Mouse (Mus musculus) liver, embryonic 12.5 days (tissue): ENCODE data around the gene Lrrc29. TPM values are rescaled to one million over a fixed set of nuclear protein-coding genes. Genes with fewer than 3 reads are reported as not detected.

Source experiments
- ATAC-seq: fragments of 200-750 bp; cut with Nextera tagmentation; 2 replicates; pipeline ENCODE4 v1.8.0; 2017; ENCODE audit warnings: moderate number of reproducible peaks, mild to moderate bottlenecking, moderate library complexity
- H3K27ac ChIP-seq: fragments of 300-500 bp; sonication (generic); 2 replicates; pipeline ENCODE4 v1.5.1; 2016; ENCODE audit warnings: mild to moderate bottlenecking
- H3K27me3 ChIP-seq: fragments of 300-500 bp; sonication (generic); replicated peaks from 2 replicates; pipeline ENCODE4 v1.6.1; 2016; ENCODE audit warnings: mild to moderate bottlenecking, moderate library complexity
- H3K36me3 ChIP-seq: fragments of 300-500 bp; sonication (generic); 2 replicates; pipeline ENCODE4 v1.6.1; 2016; ENCODE audit warnings: mild to moderate bottlenecking, moderate library complexity
- H3K4me1 ChIP-seq: fragments of 300-500 bp; sonication (generic); 2 replicates; pipeline ENCODE4 v1.6.1; 2016
- H3K4me2 ChIP-seq: fragments of 300-500 bp; sonication (generic); 2 replicates; pipeline ENCODE4 v1.6.1; 2016; ENCODE audit warnings: mild to moderate bottlenecking, moderate library complexity
- H3K4me3 ChIP-seq: fragments of 300-500 bp; sonication (generic); 2 replicates; pipeline ENCODE4 v1.5.1; 2016; ENCODE audit warnings: mild to moderate bottlenecking, moderate library complexity
- H3K9ac ChIP-seq: fragments of 300-500 bp; sonication (generic); 2 replicates; pipeline ENCODE4 v1.6.1; 2016; ENCODE audit warnings: mild to moderate bottlenecking, moderate library complexity
- H3K9me3 ChIP-seq: fragments of 300-500 bp; sonication (generic); replicated peaks from 2 replicates; pipeline ENCODE4 v1.6.1; 2016; ENCODE audit warnings: mild to moderate bottlenecking, moderate library complexity
- WGBS: fragments of 180-500 bp; shearing (Covaris S2); methylation state at CpG from one replicate; pipeline ENCODE4 v1.1.7; 2016; ENCODE audit not compliant: insufficient replicate concordance; 5-methylcytosine and 5-hydroxymethylcytosine counted together
- polyA plus RNA-seq: library from polyadenylated mRNA; unstranded; fragments of >200 nt; fragmentation: Nextera tagmentation; extraction: Ambion mirVana; gene quantifications from 2 replicates; pipeline ENCODE4 v1.2.1, GENCODE M21; 2016

The Lrrc29 gene
- polyA plus RNA-seq, 1 experiment from 2014 or later, result 9.9 TPM

- WGBS, result 18% methylated on average over 6 of the region's 6 CpGs
- H3K27me3 ChIP-seq, result peaks cover 7% of the 10 kb centered on the region; the same call in 1 of the 2 replicates
- H3K9ac ChIP-seq, result peak overlapping the region; percentile 23; the same call in 1 of the 2 replicates
- peak; percentile 73 for ATAC-seq
- H3K36me3 ChIP-seq, result peaks cover 28% of the 10 kb centered on the region
- H3K4me1 ChIP-seq, result peaks cover 71% of the 10 kb centered on the region
- H3K9me3 ChIP-seq, result no peaks in the 10 kb centered on the region
- peak overlapping the region; percentile 25; the same call in 1 of the 2 replicates for H3K4me2 ChIP-seq
- H3K27ac ChIP-seq, result peak overlapping the region; percentile 59
- H3K4me3 ChIP-seq, result no peak overlapping the region
Measured at GRCm38 (mm10) chr8:105339886-105340635, 14.0 kb upstream of the Lrrc29 start.

- H3K4me1 ChIP-seq, result peaks cover 60% of the 10 kb centered on the region
- H3K4me3 ChIP-seq, result no peak overlapping the region
- WGBS, result 11% methylated on average over 4 of the region's 4 CpGs
- H3K27ac ChIP-seq, result peak overlapping the region; percentile 26; the same call in 1 of the 2 replicates
- no peaks in the 10 kb centered on the region for H3K27me3 ChIP-seq
- no peaks in the 10 kb centered on the region for H3K9me3 ChIP-seq
- peaks cover 39% of the 10 kb centered on the region for H3K36me3 ChIP-seq
- no peak for ATAC-seq
- H3K4me2 ChIP-seq, result peak overlapping the region; percentile 5; the same call in 1 of the 2 replicates
- no peak overlapping the region for H3K9ac ChIP-seq
Measured at GRCm38 (mm10) chr8:105338992-105339391, 12.9 kb upstream of the Lrrc29 start.

- no peak overlapping the region for H3K9ac ChIP-seq
- H3K4me2 ChIP-seq, result no peak overlapping the region
- peaks cover 63% of the 10 kb centered on the region for H3K36me3 ChIP-seq
- WGBS, result 83% methylated on average over 31 of the region's 32 CpGs
- H3K4me3 ChIP-seq, result no peak overlapping the region
- peaks cover 44% of the 10 kb centered on the region for H3K4me1 ChIP-seq
- H3K27ac ChIP-seq, result no peak overlapping the region
- H3K9me3 ChIP-seq, result no peaks in the 10 kb centered on the region
- H3K27me3 ChIP-seq, result no peaks in the 10 kb centered on the region
- no peak for ATAC-seq
Measured at GRCm38 (mm10) chr8:105336373-105337130, 10.5 kb upstream of the Lrrc29 start.

- Histone ChIP-seq H3K4me3 (no peak overlapping the region), H3K27ac (0 out of 2 replicates have a peak overlapping the region, but pooled peaks have one; percentile 32), H3K4me1 (peaks cover 9% of the 10 kb centered on the region), H3K9ac (no peak overlapping the region), H3K27me3 (no peaks in the 10 kb centered on the region), H3K4me2 (no peak overlapping the region), H3K36me3 (peaks cover 98% of the 10 kb centered on the region), H3K9me3 (no peaks in the 10 kb centered on the region)
- WGBS, result 72% methylated on average over 2 of the region's 2 CpGs
- no peak for ATAC-seq
Measured at GRCm38 (mm10) chr8:105332523-105332922, 6.4 kb upstream of the Lrrc29 start.

- Histone ChIP-seq H3K9ac (no peak overlapping the region), H3K4me1 (peaks cover 10% of the 10 kb centered on the region), H3K4me3 (no peak overlapping the region), H3K4me2 (no peak overlapping the region), H3K36me3 (peaks cover 92% of the 10 kb centered on the region), H3K9me3 (no peaks in the 10 kb centered on the region), H3K27ac (no peak overlapping the region), H3K27me3 (no peaks in the 10 kb centered on the region)
- ATAC-seq, result no peak
- WGBS, result 91% methylated on average over 9 of the region's 9 CpGs
Measured at GRCm38 (mm10) chr8:105331931-105332330, 5.9 kb upstream of the Lrrc29 start.

GRCm38 (mm10) chr8:105331469-105331868 is 5.4 kb upstream of the Lrrc29 start:
- Histone ChIP-seq H3K27ac (no peak overlapping the region), H3K4me1 (peaks cover 12% of the 10 kb centered on the region), H3K36me3 (peaks cover 87% of the 10 kb centered on the region), H3K27me3 (no peaks in the 10 kb centered on the region), H3K4me2 (no peak overlapping the region), H3K9me3 (no peaks in the 10 kb centered on the region), H3K4me3 (no peak overlapping the region), H3K9ac (no peak overlapping the region)
- 91% methylated on average over 22 of the region's 22 CpGs for WGBS
- no peak for ATAC-seq

- H3K36me3 ChIP-seq, result peaks cover 76% of the 10 kb centered on the region
- H3K27ac ChIP-seq, result no peak overlapping the region
- no peaks in the 10 kb centered on the region for H3K9me3 ChIP-seq
- H3K4me3 ChIP-seq, result no peak overlapping the region
- ATAC-seq, result no peak
- no peak overlapping the region for H3K9ac ChIP-seq
- 88% methylated on average over 12 of the region's 12 CpGs for WGBS
- no peaks in the 10 kb centered on the region for H3K27me3 ChIP-seq
- peaks cover 15% of the 10 kb centered on the region for H3K4me1 ChIP-seq
- H3K4me2 ChIP-seq, result no peak overlapping the region
Measured at GRCm38 (mm10) chr8:105330325-105330724, 4.2 kb upstream of the Lrrc29 start.

- Histone ChIP-seq H3K27me3 (no peaks in the 10 kb centered on the region), H3K9me3 (no peaks in the 10 kb centered on the region), H3K4me3 (peak overlapping the region; percentile 80), H3K36me3 (peaks cover 53% of the 10 kb centered on the region), H3K4me2 (peak overlapping the region; percentile 85), H3K4me1 (peaks cover 46% of the 10 kb centered on the region), H3K9ac (peak overlapping the region; percentile 85), H3K27ac (peak overlapping the region; percentile 88)
- no peak for ATAC-seq
- WGBS, result 25% methylated on average over 6 of the region's 6 CpGs
Measured at GRCm38 (mm10) chr8:105326968-105327367, 890 bp upstream of the Lrrc29 start.

GRCm38 (mm10) chr8:105325641-105326093 is 411 bp downstream of the Lrrc29 start:
- Histone ChIP-seq H3K36me3 (peaks cover 49% of the 10 kb centered on the region), H3K27ac (peak overlapping the region; percentile 95), H3K27me3 (no peaks in the 10 kb centered on the region), H3K4me1 (peaks cover 55% of the 10 kb centered on the region), H3K4me2 (peak overlapping the region; percentile 79), H3K9ac (peak overlapping the region; percentile 85), H3K4me3 (peak overlapping the region; percentile 80), H3K9me3 (no peaks in the 10 kb centered on the region)
- peak; percentile 0 for ATAC-seq
- WGBS, result 1% methylated on average over 12 of the region's 12 CpGs

GRCm38 (mm10) chr8:105323183-105323582 is 2.9 kb downstream of the Lrrc29 start:
- 26% methylated on average over 4 of the region's 4 CpGs for WGBS
- Histone ChIP-seq H3K4me2 (peak overlapping the region; percentile 79), H3K4me3 (peak overlapping the region; percentile 80), H3K4me1 (peaks cover 74% of the 10 kb centered on the region), H3K36me3 (peaks cover 49% of the 10 kb centered on the region), H3K27me3 (no peaks in the 10 kb centered on the region), H3K27ac (peak overlapping the region; percentile 95), H3K9me3 (no peaks in the 10 kb centered on the region), H3K9ac (peak overlapping the region; percentile 85)
- ATAC-seq, result peak; percentile 87

GRCm38 (mm10) chr8:105318662-105319190 is 7.4 kb downstream of the Lrrc29 start:
- H3K9ac ChIP-seq, result no peak overlapping the region

More at GRCm38 (mm10) chr8:105318662-105319190, 7.4 kb downstream of the Lrrc29 start:
- Histone ChIP-seq H3K4me3 (no peak overlapping the region), H3K9me3 (no peaks in the 10 kb centered on the region), H3K4me1 (peaks cover 82% of the 10 kb centered on the region), H3K4me2 (peak overlapping the region; percentile 40; the same call in 1 of the 2 replicates), H3K36me3 (peaks cover 89% of the 10 kb centered on the region), H3K27ac (peak overlapping the region; percentile 72), H3K27me3 (no peaks in the 10 kb centered on the region)
- ATAC-seq, result no peak
- 79% methylated on average over 11 of the region's 11 CpGs for WGBS
